Mouse (Mus musculus): Measurements from ENCODE around the gene Spaca7. TPM values are rescaled to one million over a fixed set of nuclear protein-coding genes. Genes with fewer than 3 reads are reported as not detected.

Gene Spaca7
- not detected in 2 replicates for polyA plus RNA-seq (2015; fragmentation: Nextera tagmentation; extraction: Ambion mirVana)

DNA sequence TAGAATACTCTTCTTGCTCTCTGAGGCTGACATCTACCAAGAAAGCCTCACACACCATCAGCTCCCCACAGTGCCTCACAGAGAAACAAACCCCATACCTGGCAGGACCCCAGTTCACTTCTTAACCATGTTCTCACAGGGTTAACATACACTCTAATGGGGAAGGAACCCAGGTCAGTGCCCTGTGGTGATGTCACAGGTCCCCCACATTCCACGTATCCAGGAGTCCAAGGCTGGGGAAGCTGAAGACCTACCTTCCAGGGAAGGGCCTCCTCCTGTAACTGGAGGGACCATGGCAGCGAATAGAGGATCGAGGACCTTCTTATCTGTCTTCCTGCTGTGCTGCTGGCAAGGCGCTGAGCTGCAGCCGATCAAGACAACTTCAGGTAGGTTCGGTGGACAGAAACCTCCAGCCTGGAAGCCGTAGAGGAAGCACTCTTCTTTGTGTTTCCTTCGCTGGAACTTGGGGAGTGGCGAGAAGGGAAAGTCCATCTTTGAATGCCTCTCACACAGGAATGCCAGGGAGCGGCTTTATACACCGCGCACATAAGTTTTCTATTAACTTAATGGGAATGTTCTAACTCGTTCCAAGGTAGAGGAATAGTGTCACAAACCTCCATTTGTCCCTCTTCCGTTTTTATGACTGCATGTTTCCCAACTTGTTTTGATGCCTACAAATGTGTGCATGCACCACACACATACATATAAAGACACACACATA is at the start of gene Spaca7:
TSS of gene Spaca7 (plus strand) at position 216 of the 721 bp plus-strand sequence.
- Histone ChIP-seq H3K4me1 (replicated peaks; ENCODE audit: control insufficient read depth, insufficient read depth, low read length) (no peaks in the 10 kb centered on the region), H3K27me3 (ENCODE audit: control insufficient read depth, insufficient read depth, low read depth, low read length) (no peaks in the 10 kb centered on the region), H3K36me3 (ENCODE audit: control insufficient read depth, insufficient read depth, low read length) (no peaks in the 10 kb centered on the region), H3K9ac (ENCODE audit: low read length) (no peak within 1 kb of the TSS), H3K4me3 (ENCODE audit: low read length) (no peak within 1 kb of the TSS), H3K27ac (ENCODE audit: low read length) (no peak within 1 kb of the TSS), H3K4me2 (ENCODE audit: low read depth, low read length) (no peak within 1 kb of the TSS), H3K9me3 (ENCODE audit: control insufficient read depth, low read length) (no peaks in the 10 kb centered on the region)
- WGBS: 53% methylated on average over 14 of the region's 14 CpGs
- ATAC-seq (ENCODE audit: low read depth): no peak

GRCm38 (mm10) chr8:12524279-12524678 is 48.5 kb upstream of the Spaca7 start:
- Histone ChIP-seq H3K27ac (ENCODE audit: low read length) (no peak overlapping the region), H3K9ac (ENCODE audit: low read length) (no peak overlapping the region), H3K9me3 (ENCODE audit: control insufficient read depth, low read length) (no peaks in the 10 kb centered on the region), H3K36me3 (ENCODE audit: control insufficient read depth, insufficient read depth, low read length) (no peaks in the 10 kb centered on the region), H3K4me1 (replicated peaks; ENCODE audit: control insufficient read depth, insufficient read depth, low read length) (no peaks in the 10 kb centered on the region), H3K4me3 (ENCODE audit: low read length) (no peak overlapping the region), H3K27me3 (ENCODE audit: control insufficient read depth, insufficient read depth, low read depth, low read length) (no peaks in the 10 kb centered on the region), H3K4me2 (ENCODE audit: low read depth, low read length) (no peak overlapping the region)
- WGBS: 31% methylated on average over 1 of the region's 1 CpGs
- no peak for ATAC-seq (ENCODE audit: low read depth)

DNA sequence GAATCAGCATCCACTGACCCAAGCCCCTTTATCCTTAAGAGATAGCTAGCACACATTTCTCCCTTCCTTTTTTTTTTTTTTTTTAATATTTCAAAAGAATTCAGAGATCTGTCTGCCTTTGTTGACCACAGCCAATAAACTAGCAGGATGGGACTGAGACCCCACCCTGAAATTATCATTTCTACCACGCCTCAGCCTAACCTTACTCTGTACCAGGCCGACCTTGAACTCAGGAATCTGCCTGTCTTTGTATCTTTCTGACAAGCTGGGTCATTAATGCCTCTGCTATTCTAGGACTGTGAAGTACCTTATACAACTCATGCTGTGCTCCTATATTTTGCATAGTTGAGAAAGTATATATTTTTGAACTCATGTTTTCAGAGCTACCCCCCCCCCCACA is 44.2 kb upstream of the Spaca7 start:
- Histone ChIP-seq H3K27ac (ENCODE audit: low read length) (no peak overlapping the region), H3K4me2 (ENCODE audit: low read depth, low read length) (no peak overlapping the region), H3K4me3 (ENCODE audit: low read length) (no peak overlapping the region), H3K36me3 (ENCODE audit: control insufficient read depth, insufficient read depth, low read length) (no peaks in the 10 kb centered on the region), H3K4me1 (replicated peaks; ENCODE audit: control insufficient read depth, insufficient read depth, low read length) (no peaks in the 10 kb centered on the region), H3K27me3 (ENCODE audit: control insufficient read depth, insufficient read depth, low read depth, low read length) (no peaks in the 10 kb centered on the region), H3K9me3 (ENCODE audit: control insufficient read depth, low read length) (no peaks in the 10 kb centered on the region), H3K9ac (ENCODE audit: low read length) (no peak overlapping the region)
- 60% methylated on average over 2 of the region's 2 CpGs for WGBS
- ATAC-seq (ENCODE audit: low read depth): no peak

GRCm38 (mm10) chr8:12535617-12536016 is 37.2 kb upstream of the Spaca7 start:
- H3K36me3 ChIP-seq (ENCODE audit: control insufficient read depth, insufficient read depth, low read length): no peaks in the 10 kb centered on the region
- H3K4me1 ChIP-seq (replicated peaks; ENCODE audit: control insufficient read depth, insufficient read depth, low read length): peaks cover 8% of the 10 kb centered on the region
- no peak overlapping the region for H3K9ac ChIP-seq (ENCODE audit: low read length)
- H3K9me3 ChIP-seq (ENCODE audit: control insufficient read depth, low read length): no peaks in the 10 kb centered on the region
- 22% methylated on average over 9 of the region's 9 CpGs for WGBS
- H3K27me3 ChIP-seq (ENCODE audit: control insufficient read depth, insufficient read depth, low read depth, low read length): no peaks in the 10 kb centered on the region
- no peak for ATAC-seq (ENCODE audit: low read depth)
- no peak overlapping the region for H3K27ac ChIP-seq (ENCODE audit: low read length)
- H3K4me3 ChIP-seq (ENCODE audit: low read length): no peak overlapping the region
- no peak overlapping the region for H3K4me2 ChIP-seq (ENCODE audit: low read depth, low read length)

DNA sequence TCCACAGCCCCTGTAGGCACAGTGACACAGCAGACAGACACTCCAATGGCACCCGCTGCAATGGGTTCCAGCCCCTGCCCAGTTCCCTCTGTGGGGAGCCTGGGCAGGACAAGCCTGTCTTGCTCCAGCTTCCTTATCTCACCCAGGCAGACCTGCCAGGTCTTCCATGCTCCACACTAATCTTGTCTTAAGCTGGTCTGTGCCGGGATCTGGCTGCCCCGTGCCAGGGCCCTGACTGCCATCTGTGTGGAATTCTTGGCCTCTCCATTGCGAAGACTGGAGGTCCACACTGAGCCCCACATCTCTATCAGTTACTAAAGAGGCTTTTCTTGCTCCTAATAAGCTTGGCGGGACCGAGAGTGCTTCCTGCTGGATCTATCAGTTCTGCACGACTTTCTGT is 36.5 kb upstream of the Spaca7 start:
- WGBS: 74% methylated on average over 7 of the region's 7 CpGs

GRCm38 (mm10) chr8:12545236-12545635 is 27.6 kb upstream of the Spaca7 start:
- 65% methylated on average over 4 of the region's 4 CpGs for WGBS
- no peak overlapping the region for H3K9ac ChIP-seq (ENCODE audit: low read length)
- H3K27ac ChIP-seq (ENCODE audit: low read length): no peak overlapping the region
- H3K4me2 ChIP-seq (ENCODE audit: low read depth, low read length): no peak overlapping the region
- no peaks in the 10 kb centered on the region for H3K4me1 ChIP-seq (replicated peaks; ENCODE audit: control insufficient read depth, insufficient read depth, low read length)
- no peaks in the 10 kb centered on the region for H3K36me3 ChIP-seq (ENCODE audit: control insufficient read depth, insufficient read depth, low read length)
- no peak overlapping the region for H3K4me3 ChIP-seq (ENCODE audit: low read length)
- peaks cover 3% of the 10 kb centered on the region for H3K27me3 ChIP-seq (ENCODE audit: control insufficient read depth, insufficient read depth, low read depth, low read length)
- no peak for ATAC-seq (ENCODE audit: low read depth)
- no peaks in the 10 kb centered on the region for H3K9me3 ChIP-seq (ENCODE audit: control insufficient read depth, low read length)

More for the DNA sequence above, 36.5 kb upstream of the Spaca7 start:
- peaks cover 8% of the 10 kb centered on the region for H3K4me1 ChIP-seq (replicated peaks; ENCODE audit: control insufficient read depth, insufficient read depth, low read length)
- H3K4me3 ChIP-seq (ENCODE audit: low read length): no peak overlapping the region
- H3K9me3 ChIP-seq (ENCODE audit: control insufficient read depth, low read length): no peaks in the 10 kb centered on the region
- H3K9ac ChIP-seq (ENCODE audit: low read length): no peak overlapping the region
- H3K27me3 ChIP-seq (ENCODE audit: control insufficient read depth, insufficient read depth, low read depth, low read length): no peaks in the 10 kb centered on the region
- no peak overlapping the region for H3K4me2 ChIP-seq (ENCODE audit: low read depth, low read length)
- no peak overlapping the region for H3K27ac ChIP-seq (ENCODE audit: low read length)
- ATAC-seq (ENCODE audit: low read depth): no peak
- H3K36me3 ChIP-seq (ENCODE audit: control insufficient read depth, insufficient read depth, low read length): no peaks in the 10 kb centered on the region

- H3K4me1 ChIP-seq (replicated peaks; ENCODE audit: control insufficient read depth, insufficient read depth, low read length): no peaks in the 10 kb centered on the region
- peaks cover 3% of the 10 kb centered on the region for H3K27me3 ChIP-seq (ENCODE audit: control insufficient read depth, insufficient read depth, low read depth, low read length)
- ATAC-seq (ENCODE audit: low read depth): no peak
- H3K36me3 ChIP-seq (ENCODE audit: control insufficient read depth, insufficient read depth, low read length): no peaks in the 10 kb centered on the region
- H3K9me3 ChIP-seq (ENCODE audit: control insufficient read depth, low read length): no peaks in the 10 kb centered on the region
- H3K27ac ChIP-seq (ENCODE audit: low read length): no peak overlapping the region
- H3K4me2 ChIP-seq (ENCODE audit: low read depth, low read length): no peak overlapping the region
- no peak overlapping the region for H3K4me3 ChIP-seq (ENCODE audit: low read length)
- no peak overlapping the region for H3K9ac ChIP-seq (ENCODE audit: low read length)
- 55% methylated on average over 4 of the region's 4 CpGs for WGBS
These were observed 27.2 kb upstream of the Spaca7 start for GRCm38 (mm10) chr8:12545671-12546070.

- Histone ChIP-seq H3K27me3 (ENCODE audit: control insufficient read depth, insufficient read depth, low read depth, low read length) (peaks cover 3% of the 10 kb centered on the region), H3K9me3 (ENCODE audit: control insufficient read depth, low read length) (no peaks in the 10 kb centered on the region), H3K4me1 (replicated peaks; ENCODE audit: control insufficient read depth, insufficient read depth, low read length) (no peaks in the 10 kb centered on the region), H3K27ac (ENCODE audit: low read length) (no peak overlapping the region), H3K4me2 (ENCODE audit: low read depth, low read length) (no peak overlapping the region), H3K36me3 (ENCODE audit: control insufficient read depth, insufficient read depth, low read length) (no peaks in the 10 kb centered on the region), H3K4me3 (ENCODE audit: low read length) (no peak overlapping the region), H3K9ac (ENCODE audit: low read length) (no peak overlapping the region)
- ATAC-seq (ENCODE audit: low read depth): no peak
- WGBS: 66% methylated on average over 7 of the region's 7 CpGs
These were observed 25.2 kb upstream of the Spaca7 start for GRCm38 (mm10) chr8:12547466-12548220.

GRCm38 (mm10) chr8:12548255-12548654 is 24.6 kb upstream of the Spaca7 start:
- Histone ChIP-seq H3K4me1 (replicated peaks; ENCODE audit: control insufficient read depth, insufficient read depth, low read length) (no peaks in the 10 kb centered on the region), H3K36me3 (ENCODE audit: control insufficient read depth, insufficient read depth, low read length) (no peaks in the 10 kb centered on the region), H3K4me3 (ENCODE audit: low read length) (no peak overlapping the region), H3K4me2 (ENCODE audit: low read depth, low read length) (no peak overlapping the region), H3K27ac (ENCODE audit: low read length) (no peak overlapping the region), H3K9me3 (ENCODE audit: control insufficient read depth, low read length) (no peaks in the 10 kb centered on the region), H3K9ac (ENCODE audit: low read length) (no peak overlapping the region), H3K27me3 (ENCODE audit: control insufficient read depth, insufficient read depth, low read depth, low read length) (peaks cover 3% of the 10 kb centered on the region)
- ATAC-seq (ENCODE audit: low read depth): no peak
- WGBS: 23% methylated on average over 15 of the region's 15 CpGs

All from lung, embryonic 16.5 days (tissue).